Mouse (Mus musculus) kidney, postnatal 0 days (tissue): ENCODE measurements around the gene Snx9. TPM values are rescaled to one million over a fixed set of nuclear protein-coding genes. Genes with fewer than 3 reads are reported as not detected.

Experiments
- ATAC-seq: fragments of 200-750 bp; cut with Nextera tagmentation; replicated peaks from 2 replicates; pipeline ENCODE4 v1.8.0; 2017; ENCODE audit warnings: low read depth, moderate number of reproducible peaks, moderate TSS enrichment, moderate library complexity; ENCODE audit not compliant: low FRiP score
- DNase-seq: peaks from one replicate; pipeline ENCODE4 v3.0.0-alpha.2; 2016; ENCODE audit warnings: low spot score
- H3K27ac ChIP-seq: fragments of 300-500 bp; sonication (generic); 2 replicates; pipeline ENCODE4 v1.5.1; 2014; ENCODE audit warnings: mild to moderate bottlenecking
- H3K27me3 ChIP-seq: fragments of 300-500 bp; sonication (generic); 2 replicates; pipeline ENCODE4 v1.6.1; 2014; ENCODE audit warnings: low read length, mixed read lengths; ENCODE audit not compliant: insufficient read depth
- H3K36me3 ChIP-seq: fragments of 300-500 bp; sonication (generic); 2 replicates; pipeline ENCODE4 v1.6.1; 2014; ENCODE audit warnings: low read length, mixed read lengths; ENCODE audit not compliant: insufficient read depth
- H3K4me1 ChIP-seq: fragments of 300-500 bp; sonication (generic); replicated peaks from 2 replicates; pipeline ENCODE4 v1.6.1; 2014; ENCODE audit warnings: antibody characterized with exemption, low read length, mixed read lengths; ENCODE audit not compliant: insufficient read depth
- H3K4me2 ChIP-seq: fragments of 300-500 bp; sonication (generic); 2 replicates; pipeline ENCODE4 v1.6.1; 2014; ENCODE audit warnings: mild to moderate bottlenecking, low read length, moderate library complexity, mixed read lengths
- H3K4me3 ChIP-seq: fragments of 300-500 bp; sonication (generic); replicated peaks from 2 replicates; pipeline ENCODE4 v1.5.1; 2014; ENCODE audit warnings: low read depth, low read length
- H3K9ac ChIP-seq: fragments of 300-500 bp; sonication (generic); 2 replicates; pipeline ENCODE4 v1.6.1; 2014; ENCODE audit warnings: low read depth, low read length
- H3K9me3 ChIP-seq: fragments of 300-500 bp; sonication (generic); replicated peaks from 2 replicates; pipeline ENCODE4 v1.6.1; 2016; ENCODE audit warnings: low read length, inconsistent platforms, mixed read lengths
- CTCF ChIP-seq: IDR thresholded peaks from 2 replicates; pipeline ENCODE4 v1.5.1; 2016; ENCODE audit warnings: antibody characterized with exemption, low read depth, mild to moderate bottlenecking, moderate library complexity
- WGBS: fragments of 180-500 bp; shearing (Covaris S2); extraction: QIAGEN DNeasy Blood & Tissue Kit; methylation state at CpG from one replicate; pipeline ENCODE4 v1.1.7; 2014; 5-methylcytosine and 5-hydroxymethylcytosine counted together
- polyA plus RNA-seq: library from polyadenylated mRNA; unstranded; fragments of >200 nt; fragmentation: Nextera tagmentation; extraction: Ambion mirVana; gene quantifications from 2 replicates; pipeline ENCODE4 v1.2.1, GENCODE M21; 2015

Gene Snx9
- polyA plus RNA-seq, 1 experiment from 2014 or later, result 41.9 TPM

DNA sequence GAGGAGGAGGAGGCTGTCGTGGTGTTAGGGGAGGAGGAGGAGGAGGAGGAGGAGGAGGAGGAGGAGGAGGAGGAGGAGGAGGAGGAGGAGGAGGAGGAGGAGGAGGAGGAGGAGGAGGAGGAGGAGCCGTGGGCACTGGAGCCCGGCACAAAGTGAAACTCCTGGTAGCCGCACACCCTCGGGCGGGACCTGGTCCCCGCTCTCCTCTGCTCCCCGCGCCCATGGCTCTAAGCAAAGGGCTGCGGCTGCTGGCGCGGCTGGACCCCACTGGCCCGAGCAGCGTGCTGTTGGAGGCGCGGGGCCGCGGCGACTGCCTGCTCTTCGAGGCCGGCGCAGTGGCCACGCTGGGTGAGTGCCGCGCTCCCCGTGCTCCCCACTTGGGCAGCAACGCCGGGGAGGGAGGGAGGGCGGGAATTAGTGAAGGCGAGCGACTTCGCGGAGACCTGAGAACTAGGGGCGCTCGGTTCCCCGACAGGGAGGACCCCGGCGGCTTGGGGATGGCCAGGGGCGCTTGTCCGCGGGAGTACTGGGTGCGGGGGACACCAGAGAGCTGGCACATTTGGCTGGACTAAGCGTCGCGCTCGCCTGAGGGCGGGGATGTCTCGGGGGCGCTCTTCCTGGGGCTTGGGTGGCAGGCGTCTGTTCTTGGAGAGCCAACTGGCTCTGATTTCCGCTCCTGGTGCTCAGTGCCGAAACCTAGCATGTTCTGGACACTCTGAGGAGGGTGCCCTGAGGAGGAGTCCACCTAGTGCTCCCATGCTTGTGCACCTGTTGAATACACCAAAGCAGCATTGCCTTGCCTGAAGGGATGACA, 100.3 kb downstream of the Snx9 start, which contains the start of gene Synj2:
Gene Synj2, plus strand, starts transcription at position 51 of the 814 bp plus-strand sequence.
- Histone ChIP-seq H3K4me3 (peak within 1 kb of the TSS; percentile 59), H3K9ac (peak within 1 kb of the TSS; percentile 52), H3K9me3 (no peaks in the 10 kb centered on the region), H3K36me3 (no peaks in the 10 kb centered on the region), H3K4me2 (peak within 1 kb of the TSS; percentile 65), H3K27ac (peak within 1 kb of the TSS; percentile 68; the same call in 1 of the 2 replicates), H3K27me3 (no peaks in the 10 kb centered on the region), H3K4me1 (no peaks in the 10 kb centered on the region)
- 1% methylated on average over 48 of the region's 52 CpGs for WGBS
- DNase-seq, result peak; percentile 60
- peak; percentile 64 for ATAC-seq
- no peak for TF ChIP-seq CTCF

GRCm38 (mm10) chr17:5942156-5942555, 101.0 kb downstream of the Snx9 start:
- Histone ChIP-seq H3K9me3 (no peaks in the 10 kb centered on the region), H3K4me1 (0 out of 2 replicates have a peak, but pooled peaks cover 2% of the 10 kb centered on the region), H3K9ac (no peak overlapping the region), H3K36me3 (no peaks in the 10 kb centered on the region), H3K4me3 (peak overlapping the region; percentile 59; the same call in 1 of the 2 replicates), H3K27ac (no peak overlapping the region), H3K27me3 (no peaks in the 10 kb centered on the region), H3K4me2 (peak overlapping the region; percentile 65; the same call in 1 of the 2 replicates)
- TF ChIP-seq CTCF, result no peak
- no peak for ATAC-seq
- WGBS, result 70% methylated on average over 3 of the region's 3 CpGs
- DNase-seq, result no peak

DNA sequence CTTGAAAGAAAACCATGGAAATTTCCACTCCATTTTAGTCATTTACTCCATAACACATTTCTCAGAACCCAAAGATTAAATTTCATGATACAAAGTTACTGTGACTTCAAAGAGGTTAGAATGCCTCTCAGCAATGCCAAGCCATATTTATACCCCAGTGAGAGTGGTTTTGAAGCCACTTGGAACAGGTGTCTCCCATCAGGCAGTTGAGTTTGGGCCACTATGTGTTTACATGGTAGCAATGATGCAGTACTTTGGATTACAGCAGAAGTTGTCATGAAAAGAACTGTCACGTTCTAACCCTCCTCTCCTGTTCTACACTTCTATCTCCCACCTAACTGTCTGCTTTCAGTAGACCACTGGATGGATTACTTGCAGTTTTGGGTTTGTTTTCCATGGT, 101.9 kb downstream of the Snx9 start:
- no peak overlapping the region for H3K9ac ChIP-seq
- no peak for ATAC-seq
- H3K27me3 ChIP-seq, result no peaks in the 10 kb centered on the region
- no peak overlapping the region for H3K4me3 ChIP-seq
- TF ChIP-seq CTCF, result no peak
- H3K9me3 ChIP-seq, result no peaks in the 10 kb centered on the region
- 0 out of 2 replicates have a peak, but pooled peaks cover 2% of the 10 kb centered on the region for H3K4me1 ChIP-seq
- H3K27ac ChIP-seq, result no peak overlapping the region; the same call in 1 of the 2 replicates
- DNase-seq, result no peak
- H3K4me2 ChIP-seq, result no peak overlapping the region
- no peaks in the 10 kb centered on the region for H3K36me3 ChIP-seq
- WGBS, result 68% methylated on average over 1 of the region's 1 CpGs

DNA sequence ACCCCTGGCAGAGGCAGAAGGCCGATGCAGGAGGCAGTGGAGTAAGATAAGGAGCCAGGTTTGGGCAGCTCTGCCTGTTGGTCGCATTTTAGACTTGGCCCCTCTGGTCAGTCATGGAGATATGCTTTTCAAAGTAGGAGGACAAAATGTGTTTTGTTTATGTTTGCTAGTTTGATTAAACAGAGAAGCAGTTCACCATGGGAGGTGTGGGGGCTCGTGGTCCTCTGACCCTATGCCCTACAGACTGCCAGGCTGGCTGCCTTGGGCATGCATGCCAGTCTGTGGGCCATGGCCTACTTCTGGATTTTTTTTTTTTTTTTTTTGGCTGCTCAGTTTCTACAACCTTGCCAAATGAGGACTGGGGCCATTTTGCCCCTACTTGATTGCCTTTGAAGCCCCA, 105.9 kb downstream of the Snx9 start:
- DNase-seq (no peak), ATAC-seq (no peak)
- no peak overlapping the region for H3K4me3 ChIP-seq
- no peak overlapping the region for H3K4me2 ChIP-seq
- H3K9me3 ChIP-seq, result no peaks in the 10 kb centered on the region
- WGBS, result 66% methylated on average over 3 of the region's 3 CpGs
- H3K27ac ChIP-seq, result no peak overlapping the region
- TF ChIP-seq CTCF, result no peak
- H3K36me3 ChIP-seq, result no peaks in the 10 kb centered on the region
- H3K4me1 ChIP-seq, result 0 out of 2 replicates have a peak, but pooled peaks cover 2% of the 10 kb centered on the region
- no peak overlapping the region for H3K9ac ChIP-seq
- no peaks in the 10 kb centered on the region for H3K27me3 ChIP-seq

DNA sequence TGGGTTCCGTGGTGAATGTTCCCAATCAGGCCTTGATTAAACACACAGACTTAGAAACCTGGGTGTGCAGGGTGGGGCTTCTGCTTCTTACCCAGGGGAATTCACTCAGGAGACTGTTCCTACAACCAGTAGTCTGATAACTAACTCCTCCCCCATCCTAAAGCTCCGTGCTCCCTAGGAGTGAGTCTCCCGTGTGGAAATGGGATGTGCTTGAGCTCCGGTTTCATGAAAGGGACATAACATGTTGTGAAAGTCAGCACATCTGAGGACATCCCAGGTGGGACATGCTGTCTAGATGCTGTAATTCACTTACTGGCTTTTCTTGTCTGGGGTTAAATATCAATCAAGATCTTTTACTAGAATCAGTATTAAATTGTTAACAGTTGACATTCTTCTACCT, 111.3 kb downstream of the Snx9 start:
- Histone ChIP-seq H3K36me3 (no peaks in the 10 kb centered on the region), H3K4me3 (no peak overlapping the region), H3K4me1 (no peaks in the 10 kb centered on the region), H3K9ac (no peak overlapping the region), H3K27me3 (no peaks in the 10 kb centered on the region), H3K4me2 (no peak overlapping the region), H3K9me3 (no peaks in the 10 kb centered on the region), H3K27ac (no peak overlapping the region)
- 64% methylated on average over 4 of the region's 4 CpGs for WGBS
- DNase-seq (no peak), ATAC-seq (no peak)
- TF ChIP-seq CTCF, result no peak

DNA sequence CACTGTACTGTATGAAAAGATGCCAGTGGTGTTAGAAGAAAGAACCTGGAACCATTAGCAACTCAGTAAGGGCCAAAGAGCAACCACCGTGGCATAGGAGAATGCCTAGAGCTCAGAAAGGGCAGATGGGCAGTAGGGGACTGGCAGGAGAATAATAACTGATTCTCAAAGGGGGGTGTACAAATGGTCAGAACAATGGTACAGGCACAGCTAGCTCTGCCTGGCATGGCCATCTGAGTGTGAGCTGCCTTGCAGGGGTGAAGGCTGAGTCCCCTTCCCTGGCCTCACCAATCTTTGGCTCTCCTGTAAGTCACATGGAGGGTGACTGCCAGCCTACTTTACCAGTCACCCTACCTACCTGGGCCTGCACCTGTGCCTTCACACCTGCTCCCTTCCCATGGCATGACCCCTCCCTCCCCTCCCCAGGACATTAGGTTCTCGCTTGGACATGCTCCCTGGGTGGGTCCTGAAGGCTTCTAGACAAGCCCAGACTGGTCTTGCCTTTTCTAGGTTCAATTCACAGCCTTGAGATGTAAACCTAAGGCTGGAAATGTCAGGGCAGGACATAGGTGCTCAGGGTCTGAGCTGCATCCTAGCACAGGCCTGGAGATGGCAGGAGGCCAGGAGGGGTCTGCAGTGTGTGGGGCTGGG, 115.3 kb downstream of the Snx9 start:
- H3K36me3 ChIP-seq, result no peaks in the 10 kb centered on the region
- ATAC-seq (no peak), DNase-seq (no peak)
- H3K9me3 ChIP-seq, result no peaks in the 10 kb centered on the region
- H3K4me3 ChIP-seq, result no peak overlapping the region
- H3K4me1 ChIP-seq, result peaks cover 11% of the 10 kb centered on the region
- no peak overlapping the region for H3K4me2 ChIP-seq
- no peak for TF ChIP-seq CTCF
- H3K27me3 ChIP-seq, result no peaks in the 10 kb centered on the region
- no peak overlapping the region for H3K27ac ChIP-seq
- 85% methylated on average over 2 of the region's 2 CpGs for WGBS
- no peak overlapping the region for H3K9ac ChIP-seq
